Mouse (Mus musculus) testis, adult 2 months (tissue): Measurements from ENCODE around the gene Tomm34. TPM values are rescaled to one million over a fixed set of nuclear protein-coding genes. Genes with fewer than 3 reads are reported as not detected.
"Not testable (repeated sequence)": the region's sequence is repeated elsewhere in the genome, so short reads cannot be mapped to it uniquely, and the experiment has no call there.

ENCODE experiments used
- H3K27ac ChIP-seq: fragments of 200-500 bp; 2 replicates; pipeline ENCODE4 v1.5.1; 2012; ENCODE audit warnings: low read depth, low read length; ENCODE audit not compliant: control insufficient read depth, insufficient read depth
- H3K27me3 ChIP-seq: fragments of 200-500 bp; 2 replicates; pipeline ENCODE4 v1.6.1; 2012; ENCODE audit warnings: mild to moderate bottlenecking, low read length, moderate library complexity; ENCODE audit not compliant: control insufficient read depth, insufficient read depth
- H3K36me3 ChIP-seq: fragments of 200-500 bp; 2 replicates; pipeline ENCODE4 v1.6.1; 2012; ENCODE audit warnings: mild to moderate bottlenecking, low read length; ENCODE audit not compliant: control insufficient read depth, insufficient read depth
- H3K4me1 ChIP-seq: fragments of 200-500 bp; 2 replicates; pipeline ENCODE4 v1.6.1; 2012; ENCODE audit warnings: low read length; ENCODE audit not compliant: control insufficient read depth, insufficient read depth
- H3K4me3 ChIP-seq: fragments of 200-500 bp; 2 replicates; pipeline ENCODE4 v1.5.1; 2012; ENCODE audit warnings: low read depth, mild to moderate bottlenecking, low read length, moderate library complexity, mixed read lengths; ENCODE audit not compliant: control insufficient read depth
- CTCF ChIP-seq: fragments of 200-500 bp; IDR thresholded peaks from 2 replicates; pipeline ENCODE4 v1.5.1; 2012; ENCODE audit warnings: low read depth, mild to moderate bottlenecking, inconsistent platforms, low read length, moderate library complexity; ENCODE audit not compliant: control insufficient read depth, insufficient read depth, insufficient replicate concordance
- POLR2A ChIP-seq: fragments of 200-500 bp; IDR thresholded peaks from 2 replicates; pipeline ENCODE4 v1.6.1; 2012; ENCODE audit warnings: low read depth, mild to moderate bottlenecking, inconsistent platforms, low read length, moderate library complexity; ENCODE audit not compliant: control insufficient read depth
- polyA plus RNA-seq: library from polyadenylated mRNA; depleted of rRNA; stranded (reverse); fragments of >200 nt; gene quantifications from 2 replicates; pipeline ENCODE4 v1.2.3, GENCODE M21; 2012

The Tomm34 gene
- polyA plus RNA-seq, 1 experiment = 48.8 TPM

- no peak for TF ChIP-seq POLR2A
- TF ChIP-seq CTCF = no peak
- Histone ChIP-seq H3K27me3 (no peaks in the 10 kb centered on the region), H3K36me3 (peaks cover 1% of the 10 kb centered on the region), H3K4me1 (peaks cover 7% of the 10 kb centered on the region), H3K4me3 (no peak overlapping the region), H3K27ac (no peak overlapping the region)
Observed at GRCm38 (mm10) chr2:164076874-164077425, 6.0 kb upstream of the Tomm34 start.

- H3K4me3 ChIP-seq = peak overlapping the region; percentile 88
- peaks cover 7% of the 10 kb centered on the region for H3K4me1 ChIP-seq
- no peak overlapping the region for H3K27ac ChIP-seq
- TF ChIP-seq POLR2A (no peak), CTCF (no peak)
- H3K27me3 ChIP-seq = no peaks in the 10 kb centered on the region
- no peaks in the 10 kb centered on the region for H3K36me3 ChIP-seq
Observed at GRCm38 (mm10) chr2:164075088-164075487, 4.1 kb upstream of the Tomm34 start.

GRCm38 (mm10) chr2:164073918-164074578, 3.1 kb upstream of the Tomm34 start:
- H3K27me3 ChIP-seq = no peaks in the 10 kb centered on the region
- TF ChIP-seq POLR2A (peak; percentile 95), CTCF (peak; percentile 78)
- no peaks in the 10 kb centered on the region; the same call in 1 of the 2 replicates for H3K36me3 ChIP-seq
- H3K27ac ChIP-seq = peak overlapping the region; percentile 55
- H3K4me1 ChIP-seq = peaks cover 9% of the 10 kb centered on the region
- peak overlapping the region; percentile 88 for H3K4me3 ChIP-seq

GRCm38 (mm10) chr2:164073120-164073519, 2.2 kb upstream of the Tomm34 start:
- H3K4me3 ChIP-seq = peak overlapping the region; percentile 73
- H3K4me1 ChIP-seq = peaks cover 9% of the 10 kb centered on the region
- peak overlapping the region; percentile 29 for H3K27ac ChIP-seq

GRCm38 (mm10) chr2:164072109-164072508, 1.1 kb upstream of the Tomm34 start:
- Histone ChIP-seq H3K27me3 (no peaks in the 10 kb centered on the region), H3K36me3 (no peaks in the 10 kb centered on the region; the same call in 1 of the 2 replicates), H3K27ac (peak overlapping the region; percentile 44), H3K4me1 (peaks cover 9% of the 10 kb centered on the region), H3K4me3 (peak overlapping the region; percentile 73)
- TF ChIP-seq CTCF (no peak), POLR2A (no peak)

More at GRCm38 (mm10) chr2:164073120-164073519, 2.2 kb upstream of the Tomm34 start:
- TF ChIP-seq CTCF (no peak), POLR2A (no peak)
- H3K36me3 ChIP-seq = no peaks in the 10 kb centered on the region; the same call in 1 of the 2 replicates
- no peaks in the 10 kb centered on the region for H3K27me3 ChIP-seq

- Histone ChIP-seq H3K27ac (peak overlapping the region; percentile 90), H3K4me3 (peak overlapping the region; percentile 93)
- H3K4me1 ChIP-seq, H3K27me3 ChIP-seq, H3K36me3 ChIP-seq: not testable (repeated sequence)
Observed at GRCm38 (mm10) chr2:164071437-164071820, 460 bp upstream of the Tomm34 start.

GRCm38 (mm10) chr2:164070142-164070764, 716 bp downstream of the Tomm34 start, which contains the start of gene Stk4:
Stk4 (plus strand) TSS chr2:164070322.
- Histone ChIP-seq H3K27ac (peak within 1 kb of the TSS; percentile 90), H3K36me3 (peaks cover 1% of the 10 kb centered on the region; the same call in 1 of the 2 replicates), H3K4me1 (peaks cover 9% of the 10 kb centered on the region), H3K27me3 (no peaks in the 10 kb centered on the region), H3K4me3 (peak within 1 kb of the TSS; percentile 93)
- TF ChIP-seq CTCF = no peak
- peak; percentile 59; the same call in 1 of the 2 replicates for TF ChIP-seq POLR2A
